Mouse (Mus musculus): ENCODE measurements around the gene Gm14685.
"Not testable (repeated sequence)": the region's sequence is repeated elsewhere in the genome, so short reads cannot be mapped to it uniquely, and the experiment has no call there.

DNA sequence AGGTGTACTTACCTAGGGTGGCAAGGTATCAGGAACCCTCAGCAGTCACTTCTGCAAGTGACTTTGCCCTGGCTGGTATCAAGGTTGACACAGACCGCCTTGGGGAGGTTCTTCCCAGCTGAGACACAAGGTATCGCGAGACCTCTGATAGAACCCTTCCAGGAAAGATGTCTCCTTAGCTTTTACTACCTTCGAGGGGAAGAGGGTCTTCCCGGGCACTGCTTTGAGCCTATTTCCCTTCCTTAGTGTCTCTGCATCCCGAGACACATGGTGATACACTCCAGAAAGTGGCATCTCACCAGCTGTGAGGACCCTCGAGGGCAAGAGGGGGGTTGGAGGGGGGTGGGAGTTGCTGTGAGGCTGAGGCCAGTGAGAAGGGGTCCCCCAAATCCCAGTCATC lies 32.5 kb downstream of the Gm14685 start, which contains the start of gene DXBay18:
- TF ChIP-seq CTCF (IDR thresholded peaks at IDR 0.05; ENCODE audit: insufficient read depth, low read length); POLR2A (IDR thresholded peaks at IDR 0.05; ENCODE audit: borderline replicate concordance, extremely low read depth, low read depth, low read length): not testable (repeated sequence)
